Mouse (Mus musculus): ENCODE data around the gene Fancm.
"Not testable (repeated sequence)": the region's sequence is repeated elsewhere in the genome, so short reads cannot be mapped to it uniquely, and the experiment has no call there.

The Fancm gene

GRCm38 (mm10) chr12:65075085-65075732 lies at the start of gene Fancm:
Fancm (plus strand) TSS chr12:65075603.
- peak; percentile 94 for DNase-seq

GRCm38 (mm10) chr12:65035839-65036189 lies 39.6 kb upstream of the Fancm start:
- DNase-seq = no peak

GRCm38 (mm10) chr12:65036190-65036870 lies 39.1 kb upstream of the Fancm start, which contains the start of gene Prpf39:
Prpf39 (plus strand) TSS chr12:65036333.
- peak; percentile 95 for DNase-seq

- no peak for DNase-seq
Observed at GRCm38 (mm10) chr12:65036892-65037545, 38.4 kb upstream of the Fancm start.

- DNase-seq = no peak
Observed at GRCm38 (mm10) chr12:65037546-65037937, 37.9 kb upstream of the Fancm start.

GRCm38 (mm10) chr12:65048799-65049198 lies 26.6 kb upstream of the Fancm start:
- DNase-seq = no peak

GRCm38 (mm10) chr12:65058203-65058602 lies 17.2 kb upstream of the Fancm start:
- no peak for DNase-seq

GRCm38 (mm10) chr12:65061082-65061481 lies 14.3 kb upstream of the Fancm start:
- no peak for DNase-seq

- no peak for DNase-seq
Observed at GRCm38 (mm10) chr12:65065241-65065640, 10.2 kb upstream of the Fancm start.

GRCm38 (mm10) chr12:65066234-65066633 lies 9.2 kb upstream of the Fancm start:
- no peak for DNase-seq

GRCm38 (mm10) chr12:65068409-65068808 lies 7.0 kb upstream of the Fancm start:
- DNase-seq = no peak

- DNase-seq = no peak
Observed at GRCm38 (mm10) chr12:65072911-65073610, 2.3 kb upstream of the Fancm start.

GRCm38 (mm10) chr12:65073611-65074178 lies 1.7 kb upstream of the Fancm start, which contains the start of gene Fkbp3:
Fkbp3 (minus strand) TSS chr12:65074007.
- peak; percentile 98 for DNase-seq

GRCm38 (mm10) chr12:65074651-65075050 lies 752 bp upstream of the Fancm start:
- DNase-seq = no peak

- no peak for DNase-seq
Observed at GRCm38 (mm10) chr12:65075733-65076310, 419 bp downstream of the Fancm start.

- DNase-seq = no peak
Observed at GRCm38 (mm10) chr12:65076906-65077305, 1.5 kb downstream of the Fancm start.

GRCm38 (mm10) chr12:65108746-65109145 lies 33.3 kb downstream of the Fancm start:
- DNase-seq = no peak

GRCm38 (mm10) chr12:65111503-65111902 lies 36.1 kb downstream of the Fancm start:
- DNase-seq = no peak

GRCm38 (mm10) chr12:65112811-65113210 lies 37.4 kb downstream of the Fancm start:
- no peak for DNase-seq

- no peak for DNase-seq
Observed at GRCm38 (mm10) chr12:65113925-65114324, 38.5 kb downstream of the Fancm start.

- DNase-seq = not testable (repeated sequence)
Observed at GRCm38 (mm10) chr12:65114978-65115377, 39.6 kb downstream of the Fancm start.

GRCm38 (mm10) chr12:65118968-65119367 lies 43.6 kb downstream of the Fancm start:
- no peak for DNase-seq

GRCm38 (mm10) chr12:65119451-65119850 lies 44.0 kb downstream of the Fancm start:
- DNase-seq = no peak
